Mouse (Mus musculus) spleen, adult 2 months (tissue): ENCODE measurements around the gene Gm10320. TPM values are rescaled to one million over a fixed set of nuclear protein-coding genes. Genes with fewer than 3 reads are reported as not detected.

Experiments
- DNase-seq, 2 experiments: peaks; one replicate each; pipeline versions ENCODE4 v3.0.0 to v3.0.0-alpha.2; 2012 to 2021; ENCODE audit warnings: low spot score in 2 of 2, low read depth in 1 of 2
- H3K27ac ChIP-seq: fragments of 200-500 bp; 2 replicates; pipeline ENCODE4 v1.5.1; 2012; ENCODE audit warnings: low read length, inconsistent platforms; ENCODE audit not compliant: insufficient read depth
- H3K27me3 ChIP-seq: fragments of 200-500 bp; 2 replicates; pipeline ENCODE4 v1.6.1; 2012; ENCODE audit warnings: mild to moderate bottlenecking, moderate library complexity, low read length, inconsistent platforms; ENCODE audit not compliant: control insufficient read depth, insufficient read depth
- H3K36me3 ChIP-seq: fragments of 200-500 bp; 2 replicates; pipeline ENCODE4 v1.6.1; 2012; ENCODE audit warnings: mild to moderate bottlenecking, low read length, inconsistent platforms; ENCODE audit not compliant: control insufficient read depth, insufficient read depth
- H3K4me1 ChIP-seq: fragments of 200-500 bp; 2 replicates; pipeline ENCODE4 v1.6.1; 2011; ENCODE audit warnings: inconsistent platforms; ENCODE audit not compliant: control insufficient read depth, insufficient read depth, insufficient read length
- H3K4me3 ChIP-seq: fragments of 200-500 bp; 2 replicates; pipeline ENCODE4 v1.5.1; 2011; ENCODE audit warnings: mild to moderate bottlenecking, inconsistent platforms; ENCODE audit not compliant: insufficient read depth, insufficient read length; ENCODE audit errors: extremely low read depth
- CTCF ChIP-seq: fragments of 200-500 bp; IDR thresholded peaks from 2 replicates; pipeline ENCODE4 v1.5.1; 2011; ENCODE audit warnings: mild to moderate bottlenecking, inconsistent platforms; ENCODE audit not compliant: insufficient read depth, insufficient read length, insufficient replicate concordance; ENCODE audit errors: extremely low read depth
- POLR2A ChIP-seq: fragments of 200-500 bp; IDR thresholded peaks from 2 replicates; pipeline ENCODE4 v1.6.1; 2011; ENCODE audit warnings: low read depth, low read length, inconsistent platforms
- WGBS: fragments of 180-500 bp; shearing (Covaris S2); methylation state at CpG from one replicate; pipeline ENCODE4 v1.1.7; 2018; 5-methylcytosine and 5-hydroxymethylcytosine counted together
- polyA plus RNA-seq: library from polyadenylated mRNA; depleted of rRNA; stranded (reverse); fragments of >200 nt; gene quantifications from 2 replicates; pipeline ENCODE4 v1.2.3, GENCODE M21; 2012

Gene Gm10320
- polyA plus RNA-seq, 1 experiment = 0.34 TPM

DNA sequence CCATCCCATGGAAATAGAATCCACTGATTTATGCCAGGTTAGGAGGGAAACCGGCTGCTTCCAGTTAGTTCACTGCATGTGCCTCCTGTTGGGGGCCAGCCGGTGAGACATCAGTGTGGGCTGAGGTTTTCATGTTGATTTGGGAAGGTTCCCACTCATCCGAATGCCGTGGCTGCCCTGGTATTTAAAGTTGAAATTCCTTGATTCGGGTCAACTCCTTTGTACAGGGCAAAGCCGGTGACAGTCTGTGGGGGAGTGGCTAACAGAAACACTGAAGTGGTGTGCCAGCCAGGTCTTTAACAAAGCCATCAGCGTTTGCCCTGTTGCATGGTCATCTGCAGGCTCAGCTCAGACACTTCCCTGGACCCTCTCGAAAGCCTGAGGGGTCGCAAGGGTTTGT lies 41.6 kb upstream of the Gm10320 start:
- H3K4me3 ChIP-seq = no peak overlapping the region
- no peak for TF ChIP-seq CTCF
- WGBS = 73% methylated on average over 9 of the region's 9 CpGs
- no peak overlapping the region for H3K27ac ChIP-seq
- H3K27me3 ChIP-seq = 0 out of 2 replicates have a peak, but pooled peaks cover 2% of the 10 kb centered on the region
- H3K4me1 ChIP-seq = no peaks in the 10 kb centered on the region
- no peaks in the 10 kb centered on the region for H3K36me3 ChIP-seq
- no peak for DNase-seq

DNA sequence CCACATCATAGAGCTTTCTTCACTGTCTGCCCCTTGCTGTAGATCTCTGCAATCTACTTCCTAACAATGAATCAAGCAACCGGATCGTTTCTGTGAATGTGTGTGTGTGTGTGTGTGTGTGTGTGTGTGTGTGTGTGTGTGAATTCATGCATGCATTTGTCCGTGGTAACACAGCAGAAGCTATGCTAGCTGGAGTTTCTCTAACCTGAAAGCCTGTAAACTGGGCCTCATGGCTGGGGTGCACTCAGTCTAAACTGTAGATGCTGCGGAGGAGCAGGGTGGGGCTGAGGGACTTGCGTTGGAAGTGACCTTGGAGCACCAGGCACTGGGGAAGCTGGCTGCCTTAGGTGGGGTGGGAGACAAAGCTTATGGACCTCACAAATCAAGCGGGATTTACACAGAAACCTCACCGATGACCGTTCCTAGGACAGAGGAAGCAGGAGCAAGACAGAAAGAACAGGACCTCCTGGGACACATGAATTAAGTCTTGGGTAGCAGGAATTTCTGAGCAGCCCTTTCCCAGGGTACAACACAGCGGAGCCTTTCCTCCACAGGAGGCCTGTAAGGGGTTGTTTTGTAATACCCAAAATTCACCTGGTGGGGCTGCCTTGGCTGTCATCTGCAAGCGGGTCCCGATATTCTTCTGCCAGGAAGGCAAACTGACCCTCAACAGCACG lies 41.0 kb upstream of the Gm10320 start:
- no peaks in the 10 kb centered on the region for H3K4me1 ChIP-seq
- H3K36me3 ChIP-seq = no peaks in the 10 kb centered on the region
- 0 out of 2 replicates have a peak, but pooled peaks cover 2% of the 10 kb centered on the region for H3K27me3 ChIP-seq
- no peak for DNase-seq
- no peak for TF ChIP-seq POLR2A
- TF ChIP-seq CTCF = no peak
- H3K4me3 ChIP-seq = no peak overlapping the region
- 70% methylated on average over 12 of the region's 12 CpGs for WGBS
- no peak overlapping the region for H3K27ac ChIP-seq

DNA sequence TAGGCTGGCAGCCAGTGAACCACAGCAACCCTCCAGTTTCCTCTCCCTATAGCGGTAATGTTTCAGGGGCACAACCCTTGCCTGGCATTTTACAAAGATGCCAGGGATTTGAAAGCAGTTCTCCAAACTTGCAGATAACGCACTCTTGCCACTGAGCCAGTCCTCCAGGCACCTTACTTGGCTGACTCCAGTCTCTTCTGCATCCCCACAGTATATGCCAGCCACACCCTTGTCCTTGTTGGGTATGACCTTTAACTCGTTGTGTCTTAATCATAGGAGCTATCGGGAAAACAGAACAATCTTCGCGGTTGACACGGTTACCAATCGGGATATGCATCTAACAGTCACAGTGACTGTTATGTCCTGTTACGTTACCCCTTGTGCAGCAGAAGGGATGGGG lies 40.2 kb upstream of the Gm10320 start:
- Histone ChIP-seq H3K36me3 (no peaks in the 10 kb centered on the region), H3K27ac (no peak overlapping the region), H3K4me1 (no peaks in the 10 kb centered on the region), H3K27me3 (0 out of 2 replicates have a peak, but pooled peaks cover 2% of the 10 kb centered on the region), H3K4me3 (no peak overlapping the region)
- TF ChIP-seq POLR2A (no peak), CTCF (no peak)
- DNase-seq = no peak
- WGBS = 90% methylated on average over 9 of the region's 9 CpGs

DNA sequence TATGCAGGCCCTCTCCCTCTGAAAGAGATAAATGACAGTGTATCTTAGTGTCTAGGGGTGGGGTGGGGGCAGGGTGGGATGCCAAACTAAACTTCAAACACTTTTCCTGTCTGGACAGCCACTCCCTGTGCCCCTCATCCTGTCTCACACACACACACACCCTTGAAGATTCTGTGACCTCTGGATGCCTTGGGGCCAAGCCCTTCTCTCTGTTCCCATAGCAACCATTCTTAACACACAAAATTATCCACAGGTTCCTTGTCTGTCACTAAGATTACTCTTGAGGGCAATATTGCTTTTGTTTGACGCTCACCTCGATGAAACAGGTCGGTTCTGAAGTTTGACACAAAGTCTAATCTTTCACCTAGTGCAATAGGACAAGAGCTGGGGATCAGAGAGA lies 39.5 kb upstream of the Gm10320 start:
- Histone ChIP-seq H3K4me3 (no peak overlapping the region), H3K27ac (no peak overlapping the region), H3K27me3 (0 out of 2 replicates have a peak, but pooled peaks cover 2% of the 10 kb centered on the region), H3K36me3 (no peaks in the 10 kb centered on the region), H3K4me1 (no peaks in the 10 kb centered on the region)
- 82% methylated on average over 3 of the region's 3 CpGs for WGBS
- DNase-seq = no peak
- no peak for TF ChIP-seq POLR2A
- no peak for TF ChIP-seq CTCF

DNA sequence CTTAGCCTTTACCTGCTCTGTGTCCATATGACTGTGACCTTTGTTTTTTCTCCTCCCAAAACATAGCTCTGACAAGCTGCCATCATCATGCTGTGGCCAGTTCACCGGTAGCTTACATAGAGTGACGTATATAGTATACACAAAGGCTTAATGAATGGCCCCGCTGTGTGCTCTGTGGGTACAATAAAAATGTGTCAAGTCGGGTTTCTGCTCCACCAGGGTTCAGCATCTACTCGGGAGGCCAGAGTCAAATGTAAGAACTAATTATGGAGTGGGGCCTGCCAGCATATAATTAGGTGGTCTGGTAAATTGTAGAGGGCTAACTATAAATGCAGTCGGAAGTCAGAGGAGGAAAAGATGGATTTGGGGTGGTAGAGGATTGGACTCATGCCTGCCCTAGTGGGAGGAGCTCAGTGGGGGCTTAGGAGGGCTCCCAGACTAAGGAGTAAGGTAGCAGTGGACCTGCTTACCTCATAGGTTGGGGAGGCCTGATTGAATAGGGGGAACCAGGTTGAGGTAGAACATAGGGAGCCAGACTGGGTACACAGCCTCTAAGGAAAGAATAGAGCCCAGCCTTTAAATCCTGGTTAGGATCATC lies 32.0 kb upstream of the Gm10320 start:
- 83% methylated on average over 6 of the region's 6 CpGs for WGBS
- Histone ChIP-seq H3K4me3 (no peak overlapping the region), H3K27ac (no peak overlapping the region), H3K4me1 (no peaks in the 10 kb centered on the region), H3K27me3 (no peaks in the 10 kb centered on the region), H3K36me3 (no peaks in the 10 kb centered on the region)
- DNase-seq = no peak
- no peak for TF ChIP-seq POLR2A
- TF ChIP-seq CTCF = no peak

DNA sequence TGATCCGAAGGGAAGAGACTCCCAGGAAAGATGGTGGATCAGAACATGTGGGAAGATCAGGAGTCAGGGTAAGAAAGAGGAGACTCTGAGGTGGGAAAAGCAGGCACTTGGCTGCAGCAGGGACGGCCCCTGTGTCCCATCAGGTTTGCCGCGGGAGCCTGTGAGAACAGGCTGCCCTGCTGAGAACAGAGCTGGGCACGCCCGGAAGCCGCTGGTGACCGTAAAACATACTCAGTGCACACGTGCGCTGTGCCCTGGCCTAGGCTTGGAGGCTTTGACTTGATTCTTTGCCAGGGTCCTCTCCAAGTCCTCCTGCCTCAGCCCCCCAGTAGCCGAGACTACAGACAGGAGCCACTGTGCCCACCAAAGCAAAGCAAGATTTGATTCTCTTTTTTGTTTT lies 26.5 kb upstream of the Gm10320 start:
- no peak overlapping the region for H3K4me3 ChIP-seq
- TF ChIP-seq POLR2A = no peak
- no peak for TF ChIP-seq CTCF
- no peak for DNase-seq
- H3K36me3 ChIP-seq = no peaks in the 10 kb centered on the region
- WGBS = 9% methylated on average over 11 of the region's 11 CpGs
- no peak overlapping the region for H3K27ac ChIP-seq
- no peaks in the 10 kb centered on the region for H3K4me1 ChIP-seq
- no peaks in the 10 kb centered on the region for H3K27me3 ChIP-seq

DNA sequence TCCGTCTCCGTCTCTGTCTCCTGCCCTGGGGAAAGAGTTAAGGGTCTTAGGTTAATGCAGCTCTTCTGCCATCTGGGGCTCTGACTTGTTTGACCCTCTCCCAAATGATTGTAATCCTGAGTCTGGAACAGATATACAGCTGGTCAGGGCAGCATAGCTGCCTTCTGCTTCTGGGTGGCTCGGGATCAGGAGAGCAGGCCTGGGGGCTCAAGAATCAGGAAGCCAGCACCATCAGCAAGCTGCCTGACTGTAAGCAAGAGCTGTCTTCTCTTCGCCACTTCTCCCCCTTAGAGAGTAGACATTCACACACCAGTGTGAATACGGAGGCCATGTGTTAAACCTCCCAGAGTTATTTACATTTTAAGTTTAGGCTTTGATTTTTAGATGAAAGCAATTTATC lies 25.9 kb upstream of the Gm10320 start:
- no peak for DNase-seq
- WGBS = 82% methylated on average over 5 of the region's 5 CpGs

More for the DNA sequence above, 25.9 kb upstream of the Gm10320 start:
- Histone ChIP-seq H3K36me3 (no peaks in the 10 kb centered on the region), H3K27me3 (no peaks in the 10 kb centered on the region), H3K4me1 (no peaks in the 10 kb centered on the region), H3K27ac (no peak overlapping the region), H3K4me3 (no peak overlapping the region)
- TF ChIP-seq CTCF = no peak
- TF ChIP-seq POLR2A = no peak
